9 mouse cellular contexts compared by ENCODE assay signal in genomic region chr13:56295943-56296658, GRCm38 (mm10). TPM values are rescaled to one million over a fixed set of nuclear protein-coding genes. Genes with fewer than 3 reads are reported as not detected.
DNase-seq lines count a peak whose midpoint lies in the region; ATAC-seq and TF ChIP-seq lines count a peak whose summit lies in the region.
"Had no signal": no experiment of that assay in that cellular context is flagged by ENCODE, and none has a peak within 500 bp of the region (broad histone marks: within the 10 kb centered on the region; RNA-seq: fewer than 3 reads in every experiment).

Gene Cxcl14, minus strand, starts transcription at chr13:56296551.

- no peaks in the 10 kb centered on the region; the same call in 1 of the 2 replicates for H3K27me3 ChIP-seq in ES-Bruce4 (ENCODE audit: control insufficient read depth, insufficient read depth, low read length, poor library complexity, severe bottlenecking)
- peaks cover 52% of the 10 kb centered on the region for H3K27me3 ChIP-seq in forebrain, embryonic 16.5 days (replicated peaks; ENCODE audit: control insufficient read depth, insufficient read depth, low read length)

- DNase-seq in brain, embryonic 14.5 days (ENCODE audit: low read depth): peak; percentile 72
- peak; percentile 4 for DNase-seq in heart, postnatal 25 days (ENCODE audit: low spot score)
- peak; percentile 39 to 65 for DNase-seq in layer of hippocampus, adult 18-20 months (ENCODE audit: low spot score in 2 of 2)
- DNase-seq in lung, adult 18-20 months: peak; percentile 38 to 56
- DNase-seq in retina, postnatal 1 day: peak; percentile 73

- H3K36me3 ChIP-seq in ES-Bruce4 (ENCODE audit: control insufficient read depth, insufficient read depth, low read length, poor library complexity, severe bottlenecking): no peaks in the 10 kb centered on the region
- no peaks in the 10 kb centered on the region for H3K36me3 ChIP-seq in forebrain, embryonic 16.5 days (ENCODE audit: control insufficient read depth, insufficient read depth)

- intact Hi-C loops in heart, postnatal 25 days (cut with DNase I): no loop called here

- peak within 1 kb of the TSS; percentile 64 for H3K9ac ChIP-seq in ES-Bruce4 (ENCODE audit: low read depth, poor library complexity, severe bottlenecking)
- H3K9ac ChIP-seq in forebrain, embryonic 16.5 days (replicated peaks; ENCODE audit: low read depth, low read length): peak within 1 kb of the TSS; percentile 55

- peak within 1 kb of the TSS; percentile 74 for H3K4me2 ChIP-seq in forebrain, embryonic 16.5 days (ENCODE audit: low read length)

- TF ChIP-seq CTCF in ES-Bruce4 (IDR thresholded peaks at IDR 0.05; ENCODE audit: low read depth, low read length): no peak
- no peak for TF ChIP-seq CTCF in brain, embryonic 14.5 days (IDR thresholded peaks at IDR 0.05; ENCODE audit: borderline replicate concordance, extremely low read depth, insufficient read depth, insufficient read length)

- TF ChIP-seq EP300 in ES-Bruce4 (IDR thresholded peaks at IDR 0.05; ENCODE audit: insufficient read depth, low read depth, low read length): 0 out of 2 replicates have a peak, but pooled peaks have one; percentile 28

- 0% methylated on average over 75 of the region's 76 CpGs for WGBS in forebrain, embryonic 16.5 days

- no peak within 1 kb of the TSS for H3K27ac ChIP-seq in ES-Bruce4 (ENCODE audit: insufficient read depth, low read length)
- H3K27ac ChIP-seq in forebrain, embryonic 16.5 days (ENCODE audit: low read length): no peak within 1 kb of the TSS

- peak; percentile 81 for ATAC-seq in forebrain, embryonic 16.5 days
- no peak for ATAC-seq in inflammation-experienced regulatory T-cells, adult 6 months

- H3K4me1 ChIP-seq in ES-Bruce4 (ENCODE audit: control insufficient read depth, insufficient read depth, low read length): no peaks in the 10 kb centered on the region
- H3K4me1 ChIP-seq in forebrain, embryonic 16.5 days (replicated peaks; ENCODE audit: control insufficient read depth, insufficient read depth, low read length): peaks cover 22% of the 10 kb centered on the region

- TF ChIP-seq POLR2A in ES-Bruce4 (IDR thresholded peaks at IDR 0.05; ENCODE audit: insufficient read depth, low read length): no peak
- TF ChIP-seq POLR2A in brain, embryonic 14.5 days (IDR thresholded peaks at IDR 0.05; ENCODE audit: borderline replicate concordance, extremely low read depth, insufficient read depth, insufficient read length, poor library complexity, severe bottlenecking): no peak

- H3K9me3 ChIP-seq in ES-Bruce4 (replicated peaks; ENCODE audit: control insufficient read depth, insufficient read depth, low read length, poor library complexity, severe bottlenecking): no peaks in the 10 kb centered on the region
- H3K9me3 ChIP-seq in forebrain, embryonic 16.5 days (ENCODE audit: control insufficient read depth, low read length): no peaks in the 10 kb centered on the region

- peak within 1 kb of the TSS; percentile 71 for H3K4me3 ChIP-seq in ES-Bruce4 (ENCODE audit: low read depth, low read length)
- peak within 1 kb of the TSS; percentile 46 for H3K4me3 ChIP-seq in forebrain, embryonic 16.5 days (replicated peaks; ENCODE audit: low read length)

RNA-seq across cellular contexts. Expression of gene Cxcl14, which starts in this region (rescaled TPM):
- 2.3 and 3.3 TPM in 2 replicates for polyA plus RNA-seq in ES-Bruce4 (2011; ENCODE audit: insufficient read depth, insufficient read length, low read depth, missing spikeins)
- polyA plus RNA-seq in brain, embryonic 14.5 days (2012; rRNA removed): 30.1 and 35.9 TPM in 2 replicates
- polyA plus RNA-seq in forebrain, embryonic 16.5 days (2015; fragmentation: Nextera tagmentation; extraction: Ambion mirVana): 12.8 and 20.9 TPM in 2 replicates
- total RNA-seq in heart, postnatal 25 days (2021): 1 to 10 TPM; 1.7 to 1.8 TPM
- 100 to 1,000 TPM; 144 to 150 TPM for total RNA-seq in layer of hippocampus, adult 18-20 months (2021)
- not detected for polyA plus RNA-seq in inflammation-experienced regulatory T-cells, adult 6 months (2017; shearing (Covaris generic))
- total RNA-seq: MEL had no signal

Comparison
In these comparisons a context has a peak if more than half of its experiments do, and no peak if none do; other contexts are left out.
1. RNA of gene Cxcl14 (total RNA-seq): 144 to 150 TPM in layer of hippocampus, adult 18-20 months; 1.7 to 1.8 TPM in heart, postnatal 25 days; every median in the first group is over 10 times any median in the second.
2. DNase-seq: peak in every context shown above with its lines; median percentile 73 in retina, postnatal 1 day; 72 in brain, embryonic 14.5 days; 52 in layer of hippocampus, adult 18-20 months; 47 in lung, adult 18-20 months; 4 in heart, postnatal 25 days.